Mouse (Mus musculus): Measurements from ENCODE around the gene Lrrc8d.

DNA sequence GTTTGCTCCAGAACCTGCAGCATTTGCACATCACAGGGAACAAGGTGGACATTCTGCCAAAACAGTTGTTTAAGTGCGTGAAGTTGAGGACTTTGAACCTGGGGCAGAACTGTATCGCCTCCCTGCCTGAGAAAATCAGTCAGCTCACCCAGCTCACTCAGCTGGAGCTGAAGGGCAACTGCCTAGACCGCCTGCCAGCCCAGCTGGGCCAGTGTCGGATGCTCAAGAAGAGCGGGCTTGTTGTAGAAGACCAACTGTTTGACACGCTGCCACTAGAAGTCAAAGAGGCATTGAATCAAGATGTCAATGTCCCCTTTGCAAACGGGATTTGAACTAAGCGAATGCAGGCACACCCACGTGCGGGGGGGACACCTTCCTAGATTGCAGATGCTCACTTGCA is 114.2 kb downstream of the Lrrc8d start:
- TF ChIP-seq POLR2A (IDR thresholded peaks at IDR 0.05; ENCODE audit: borderline replicate concordance, insufficient read depth, low read length) (no peak), CTCF (IDR thresholded peaks at IDR 0.05; ENCODE audit: borderline replicate concordance, insufficient read depth, low read depth, low read length) (no peak)

Data from cerebellum, adult 2 months (tissue).